Mouse (Mus musculus): ENCODE measurements around the gene Mettl27.

Gene Mettl27

GRCm38 (mm10) chr5:134985633-134986297 lies 53.6 kb downstream of the Mettl27 start, which contains the start of gene Cldn3:
Gene Cldn3, plus strand, starts transcription at chr5:134986214.
- DNase-seq (ENCODE audit: low read depth, low spot score), result no peak

DNA sequence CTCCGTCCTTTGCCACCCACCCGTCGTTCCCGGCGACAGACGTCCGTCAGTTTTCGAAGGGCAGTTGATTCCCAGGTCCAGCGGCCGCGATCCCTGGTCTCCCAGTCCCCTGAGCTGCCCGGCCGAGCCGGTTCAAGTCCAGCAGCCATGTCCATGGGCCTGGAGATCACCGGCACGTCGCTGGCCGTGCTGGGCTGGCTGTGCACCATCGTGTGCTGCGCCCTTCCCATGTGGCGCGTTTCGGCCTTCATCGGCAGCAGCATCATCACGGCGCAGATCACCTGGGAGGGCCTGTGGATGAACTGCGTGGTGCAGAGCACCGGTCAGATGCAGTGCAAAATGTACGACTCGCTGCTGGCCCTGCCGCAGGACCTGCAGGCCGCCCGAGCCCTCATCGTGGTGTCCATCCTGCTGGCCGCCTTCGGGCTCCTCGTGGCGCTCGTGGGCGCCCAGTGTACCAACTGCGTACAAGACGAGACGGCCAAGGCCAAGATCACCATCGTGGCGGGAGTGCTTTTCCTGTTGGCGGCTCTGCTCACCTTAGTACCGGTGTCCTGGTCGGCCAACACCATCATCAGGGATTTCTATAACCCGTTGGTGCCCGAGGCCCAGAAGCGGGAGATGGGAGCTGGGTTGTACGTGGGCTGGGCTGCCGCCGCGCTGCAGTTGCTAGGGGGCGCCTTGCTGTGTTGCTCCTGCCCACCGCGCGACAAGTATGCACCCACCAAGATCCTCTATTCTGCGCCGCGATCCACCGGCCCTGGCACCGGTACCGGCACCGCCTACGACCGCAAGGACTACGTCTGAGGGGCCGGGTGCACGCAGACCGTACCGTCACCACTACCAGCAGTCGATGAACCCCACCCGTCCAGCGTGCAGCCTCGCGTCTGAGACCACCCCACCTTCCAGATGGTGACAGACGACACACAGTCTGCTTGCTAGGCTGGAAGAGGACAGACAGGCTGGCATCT lies 54.4 kb downstream of the Mettl27 start:
- no peak for DNase-seq (ENCODE audit: low read depth, low spot score)

GRCm38 (mm10) chr5:134989166-134989565 lies 57.0 kb downstream of the Mettl27 start:
- DNase-seq (ENCODE audit: low read depth, low spot score), result no peak

GRCm38 (mm10) chr5:134989741-134990140 lies 57.6 kb downstream of the Mettl27 start:
- no peak for DNase-seq (ENCODE audit: low read depth, low spot score)
